Mouse (Mus musculus) stomach, postnatal 0 days (tissue): ENCODE measurements around the gene Myt1l.

Experiments used
- CTCF ChIP-seq: IDR thresholded peaks from 2 replicates; pipeline ENCODE4 v1.5.1; 2016; ENCODE audit warnings: antibody characterized with exemption, low read depth, mild to moderate bottlenecking, moderate library complexity
- EP300 ChIP-seq: optimal IDR thresholded peaks from 2 replicates; pipeline ENCODE3; 2016; ENCODE audit warnings: antibody characterized with exemption

DNA sequence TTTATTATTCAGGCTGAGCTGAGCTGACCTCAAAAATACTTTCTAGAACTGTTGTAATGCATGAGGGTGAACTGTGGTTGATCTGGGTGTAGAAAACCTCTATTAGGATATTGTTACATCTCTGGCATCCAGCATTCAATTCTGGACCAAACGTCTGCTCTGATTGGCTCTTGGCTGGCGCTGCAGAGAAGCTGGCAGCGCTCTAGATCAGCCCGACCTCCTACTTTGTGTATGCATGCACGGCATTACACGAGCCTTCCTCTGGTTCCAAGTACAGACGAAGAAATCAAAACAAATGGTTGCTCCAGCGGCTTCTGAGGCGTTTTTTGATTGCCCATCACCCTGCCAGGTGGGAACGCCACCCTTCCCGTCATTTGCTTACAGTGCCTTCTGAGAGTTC lies 303.2 kb downstream of the Myt1l start:
- TF ChIP-seq CTCF (no peak), EP300 (no peak)
